Mouse (Mus musculus) ovary, postnatal 36 days (tissue): Measurements from ENCODE around the gene Psen2.

Experiments
- DNase-seq: peaks from one replicate; pipeline ENCODE4 v3.0.0; 2022; ENCODE audit warnings: low spot score, mixed read lengths

Gene Psen2

DNA sequence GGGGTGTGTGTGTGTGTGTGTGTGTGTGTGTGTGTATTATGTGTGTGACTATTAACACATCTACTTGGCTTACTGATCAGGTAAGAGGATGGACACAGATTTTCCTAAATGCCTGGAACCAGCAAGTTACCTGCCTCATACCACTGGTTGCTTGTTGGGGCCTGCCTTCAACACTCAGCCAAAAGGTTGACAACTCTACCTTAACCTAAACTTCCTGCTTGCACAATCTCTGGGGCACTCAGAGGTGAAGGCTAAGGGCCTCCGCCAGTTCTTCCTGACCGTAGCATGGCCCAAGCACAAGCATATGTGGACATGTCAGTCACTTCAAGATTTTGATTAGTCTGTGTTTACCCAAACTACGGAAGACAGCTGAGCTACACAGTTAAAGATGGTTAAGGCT, 65.3 kb downstream of the Psen2 start:
- DNase-seq, result no peak

GRCm38 (mm10) chr1:180196508-180196907, 66.7 kb downstream of the Psen2 start:
- DNase-seq, result no peak

DNA sequence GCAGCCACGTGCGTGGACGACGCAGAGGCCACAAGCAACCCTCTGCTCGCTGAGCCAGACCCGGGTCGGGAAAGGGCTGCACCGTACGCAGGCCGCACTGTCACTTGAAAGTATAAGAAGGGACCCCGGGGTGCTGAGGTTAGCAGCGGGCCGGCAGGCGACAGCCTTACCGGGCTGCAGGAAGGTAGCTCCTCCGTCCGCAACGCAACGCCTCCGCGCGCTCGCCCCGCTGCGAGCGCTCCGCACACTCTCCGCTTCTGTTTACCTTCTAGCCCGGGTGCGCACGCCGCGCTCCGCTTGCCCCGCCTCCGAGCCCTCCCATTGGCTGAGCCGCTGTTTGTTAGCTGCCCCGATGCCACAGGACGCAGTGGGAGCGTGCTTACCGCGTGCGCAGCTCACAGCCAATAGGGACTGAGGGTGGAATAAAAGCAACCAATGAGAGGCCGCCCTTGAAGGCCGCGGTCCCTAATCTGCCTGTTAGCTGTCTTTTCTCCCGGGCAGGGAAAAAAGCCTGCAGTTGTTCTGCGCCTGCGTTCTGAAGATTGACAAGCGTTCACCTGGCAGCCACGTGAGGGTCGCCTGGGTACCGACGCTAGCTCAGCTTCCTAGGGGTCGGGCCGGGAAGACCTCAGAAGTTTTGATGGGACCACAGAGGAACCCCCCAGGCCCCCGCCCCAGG, 67.4 kb downstream of the Psen2 start:
- DNase-seq, result peak; percentile 97

- DNase-seq, result peak; percentile 54
Measured at GRCm38 (mm10) chr1:180194781-180195471, 68.3 kb downstream of the Psen2 start.

- DNase-seq, result no peak
Measured at GRCm38 (mm10) chr1:180194048-180194447, 69.2 kb downstream of the Psen2 start.

- DNase-seq, result no peak
Measured at GRCm38 (mm10) chr1:180193391-180193935, 69.8 kb downstream of the Psen2 start.

GRCm38 (mm10) chr1:180192866-180193265, 70.4 kb downstream of the Psen2 start:
- no peak for DNase-seq

GRCm38 (mm10) chr1:180191651-180192220, 71.5 kb downstream of the Psen2 start:
- DNase-seq, result no peak

DNA sequence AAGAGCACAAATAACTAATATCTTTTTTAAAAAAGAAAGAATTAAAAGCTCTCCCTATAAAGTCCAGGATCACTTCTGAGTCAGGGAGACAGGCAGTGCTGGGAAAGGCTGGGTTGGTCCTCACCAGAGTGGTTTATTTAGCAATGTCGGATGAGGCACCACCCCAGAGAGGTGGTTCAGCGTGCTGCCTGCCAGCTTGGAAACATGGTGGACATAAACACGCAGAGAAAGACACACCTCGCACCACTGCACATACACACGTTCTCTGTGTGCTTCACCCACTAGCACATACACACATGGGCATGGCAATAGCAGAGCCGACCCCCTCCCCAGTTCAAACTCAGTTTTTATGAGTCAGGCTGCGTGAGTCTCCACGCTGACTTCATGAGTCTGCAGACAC, 72.1 kb downstream of the Psen2 start:
- no peak for DNase-seq

GRCm38 (mm10) chr1:180188951-180189350, 74.3 kb downstream of the Psen2 start:
- no peak for DNase-seq

DNA sequence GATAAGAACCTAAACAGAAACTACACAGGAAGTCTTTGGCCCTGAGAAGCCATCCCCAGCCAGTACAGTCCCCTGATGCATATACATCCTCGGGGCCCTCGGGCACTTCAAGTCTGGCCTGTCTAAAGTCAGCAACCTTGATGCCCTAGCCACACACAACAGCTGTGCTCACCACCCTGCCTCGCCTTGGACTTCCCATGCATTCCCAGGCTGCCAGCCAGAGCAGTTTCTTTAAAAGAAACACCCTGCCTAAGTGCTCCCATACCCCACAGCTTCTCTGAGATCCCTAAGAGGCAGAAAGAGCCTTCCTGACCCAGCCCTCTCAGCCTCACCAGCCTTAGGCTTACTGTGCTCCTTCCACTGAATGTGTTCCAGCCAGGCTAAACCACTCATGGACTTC, 76.9 kb downstream of the Psen2 start:
- no peak for DNase-seq

GRCm38 (mm10) chr1:180185877-180186276, 77.4 kb downstream of the Psen2 start:
- no peak for DNase-seq

DNA sequence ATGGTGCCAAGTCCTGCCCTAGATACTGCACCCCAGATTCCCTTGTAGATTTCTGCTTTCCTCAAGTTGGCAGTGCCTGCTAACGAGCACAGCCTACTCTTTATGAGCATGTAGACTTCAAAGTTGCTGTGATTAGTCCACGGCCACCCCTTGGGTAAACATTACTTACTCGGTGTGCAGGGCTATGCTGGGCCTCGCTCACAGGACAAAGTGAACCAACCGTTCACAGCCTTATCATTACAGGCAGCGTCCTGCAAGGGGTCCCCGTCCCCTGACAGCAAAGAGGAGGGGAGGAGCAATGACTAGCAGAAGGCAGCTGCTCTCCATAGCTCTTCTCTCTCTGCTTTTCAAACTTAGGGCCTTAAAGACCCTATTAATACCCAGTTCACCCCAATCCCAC, 78.5 kb downstream of the Psen2 start:
- DNase-seq, result no peak

- no peak for DNase-seq
Measured at GRCm38 (mm10) chr1:180183525-180184159, 79.6 kb downstream of the Psen2 start.

DNA sequence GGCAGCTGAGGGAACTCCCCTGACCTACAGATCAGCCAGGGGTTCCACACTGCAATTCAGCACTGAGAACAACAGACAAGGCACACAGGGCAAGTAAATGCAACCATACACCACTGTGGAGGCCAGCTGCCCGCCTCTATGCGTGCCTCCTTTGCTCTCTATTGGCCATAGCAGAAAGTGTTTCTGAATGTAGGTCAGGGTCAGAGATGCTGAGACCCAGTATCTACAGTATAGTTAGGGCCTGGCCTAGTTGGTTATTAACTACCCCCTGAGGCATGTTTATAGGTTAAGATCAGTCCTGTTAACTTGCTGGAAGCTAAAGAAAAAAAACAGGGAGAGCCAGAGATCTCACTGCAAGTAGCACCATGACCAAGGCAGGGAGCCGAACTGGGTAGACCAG, 80.5 kb downstream of the Psen2 start:
- no peak for DNase-seq

- DNase-seq, result no peak
Measured at GRCm38 (mm10) chr1:180181966-180182319, 81.3 kb downstream of the Psen2 start.

GRCm38 (mm10) chr1:180181304-180181965, 81.8 kb downstream of the Psen2 start:
- DNase-seq, result no peak

DNA sequence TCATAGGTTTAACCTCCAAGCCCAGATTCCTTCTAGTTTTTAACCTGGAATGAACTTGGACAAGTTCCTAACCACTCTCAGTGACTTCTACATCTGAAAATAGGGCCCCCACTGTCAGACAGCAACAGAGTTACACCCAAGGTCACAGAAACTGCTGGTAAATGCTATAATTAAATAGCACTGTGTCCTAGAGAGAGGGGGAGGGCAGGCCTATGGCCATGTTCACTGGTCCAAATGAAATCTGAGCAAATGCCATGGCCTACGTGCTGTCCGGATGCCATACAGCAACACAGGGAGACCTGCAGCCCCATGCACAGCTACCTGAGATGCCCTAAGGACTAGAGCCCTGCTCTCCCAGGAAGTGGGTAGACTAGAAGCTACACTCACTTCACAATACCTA, 83.4 kb downstream of the Psen2 start:
- DNase-seq, result no peak

DNA sequence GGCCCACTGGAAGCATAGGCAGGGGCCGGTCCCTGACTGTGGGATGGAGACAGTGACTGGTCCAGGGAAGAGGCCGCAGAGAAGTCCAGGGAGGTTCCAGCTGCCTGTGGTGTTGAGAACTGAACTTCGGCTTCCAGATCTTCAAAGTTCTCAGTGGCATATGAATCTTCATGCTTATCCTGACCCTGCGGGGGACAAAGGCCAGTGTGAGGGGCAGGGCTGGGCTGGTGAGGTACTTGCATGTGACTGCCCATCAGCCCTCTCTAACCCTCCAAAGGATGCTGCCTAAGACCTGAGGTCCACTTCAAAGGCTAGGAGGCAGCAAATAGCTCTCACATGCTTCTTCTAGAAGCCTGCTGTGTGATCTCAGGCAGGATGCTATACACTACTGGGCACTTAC, 84.1 kb downstream of the Psen2 start:
- DNase-seq, result no peak

DNA sequence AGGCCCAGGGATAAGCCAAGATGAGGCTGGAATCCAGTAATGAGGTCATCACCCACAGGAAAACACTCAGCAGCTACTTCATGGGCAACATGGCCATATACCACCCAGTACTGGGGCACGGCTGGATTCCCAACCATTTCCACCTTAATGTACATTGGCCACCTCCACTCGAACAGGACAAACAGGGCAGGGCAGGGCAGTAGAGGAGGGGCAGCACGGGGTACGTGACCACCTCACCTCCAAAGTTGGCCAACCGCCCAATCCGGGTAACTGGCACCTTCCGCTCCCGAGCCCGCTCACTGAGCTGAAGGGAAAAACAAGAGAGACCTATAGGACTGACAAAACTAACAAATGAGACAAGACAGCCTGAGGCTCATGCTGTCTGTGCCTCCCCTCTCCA, 84.9 kb downstream of the Psen2 start:
- no peak for DNase-seq
